Mouse (Mus musculus): ENCODE measurements around the gene Pkig. TPM values are rescaled to one million over a fixed set of nuclear protein-coding genes. Genes with fewer than 3 reads are reported as not detected.

The Pkig gene
- polyA plus RNA-seq, 1 experiment from 2014 or later = 249 TPM

Other genes starting within 250 kb of the Pkig start
- 60.8 and 64.1 TPM in 2 replicates for gene Oser1, start 233.7 kb upstream of the Pkig start, polyA plus RNA-seq (2014; fragmentation: Nextera tagmentation; extraction: Ambion mirVana)
- 0.31 and 0.64 TPM in 2 replicates for gene Gdap1l1, start 219.9 kb upstream of the Pkig start, polyA plus RNA-seq (2014; fragmentation: Nextera tagmentation; extraction: Ambion mirVana)
- 11.6 and 14.6 TPM in 2 replicates for gene Fitm2, start 185.8 kb upstream of the Pkig start, polyA plus RNA-seq (2014; fragmentation: Nextera tagmentation; extraction: Ambion mirVana)
- gene R3hdml, start 166.1 kb upstream of the Pkig start, polyA plus RNA-seq (2014; fragmentation: Nextera tagmentation; extraction: Ambion mirVana) = 0.27 TPM in 1 of 2 replicates, not detected in the other
- gene Hnf4a, start 151.6 kb upstream of the Pkig start, polyA plus RNA-seq (2014; fragmentation: Nextera tagmentation; extraction: Ambion mirVana) = 0.04 and 0.56 TPM in 2 replicates
- 28.2 TPM in 2 replicates for gene Ttpal, start 56.1 kb upstream of the Pkig start, polyA plus RNA-seq (2014; fragmentation: Nextera tagmentation; extraction: Ambion mirVana)
- gene Serinc3, start 13.3 kb upstream of the Pkig start, polyA plus RNA-seq (2014; fragmentation: Nextera tagmentation; extraction: Ambion mirVana) = 77.5 and 79.0 TPM in 2 replicates
- gene Ada, start 91.9 kb downstream of the Pkig start, polyA plus RNA-seq (2014; fragmentation: Nextera tagmentation; extraction: Ambion mirVana) = 3.8 and 4.3 TPM in 2 replicates
- gene Ccn5, start 162.5 kb downstream of the Pkig start, polyA plus RNA-seq (2014; fragmentation: Nextera tagmentation; extraction: Ambion mirVana) = 0.14 and 0.17 TPM in 2 replicates
- gene Kcnk15, start 195.3 kb downstream of the Pkig start, polyA plus RNA-seq (2014; fragmentation: Nextera tagmentation; extraction: Ambion mirVana) = not detected in 2 replicates

Measured in heart, embryonic 11.5 days (tissue).